Mouse (Mus musculus): Measurements from ENCODE around the gene Dld. TPM values are rescaled to one million over a fixed set of nuclear protein-coding genes. Genes with fewer than 3 reads are reported as not detected.

Dld gene
- total and polyA plus RNA-seq, 3 experiments = 10.7 to 214 (median 146) TPM

DNA sequence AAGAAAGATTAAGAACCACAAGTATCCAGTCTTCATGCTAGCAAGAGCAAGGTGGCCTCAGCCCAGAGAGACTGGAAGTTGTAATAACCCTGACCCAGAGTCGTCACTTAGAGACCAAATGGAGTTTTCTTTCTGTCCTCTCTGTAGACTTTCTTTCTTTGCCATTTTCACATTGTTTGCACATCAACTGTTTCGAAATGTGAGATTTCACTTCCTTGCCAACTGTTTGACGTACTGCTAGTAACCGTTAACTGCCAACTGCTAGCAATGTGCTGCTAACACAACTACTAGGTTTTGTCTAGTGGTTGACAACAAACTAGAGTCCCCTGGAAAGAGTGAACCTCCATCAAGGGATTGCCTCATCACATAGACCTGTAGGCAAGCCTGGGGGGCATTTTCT lies 68.1 kb downstream of the Dld start:
- no peaks in the 10 kb centered on the region for H3K9me3 ChIP-seq (replicated peaks)
- no peak overlapping the region for H3K4me3 ChIP-seq (ENCODE audit: low read depth, low read length)
- DNase-seq (ENCODE audit: low spot score) (no peak), ATAC-seq (ENCODE audit: extremely low read depth, insufficient number of reproducible peaks, low FRiP score, poor library complexity, severe bottlenecking) (no peak)
- H3K27me3 ChIP-seq (ENCODE audit: insufficient read depth, low read length) = peaks cover 6% of the 10 kb centered on the region
- no peaks in the 10 kb centered on the region for H3K36me3 ChIP-seq (replicated peaks)
- H3K4me1 ChIP-seq (ENCODE audit: insufficient read depth, low read depth, low read length) = no peaks in the 10 kb centered on the region
- TF ChIP-seq POLR2AphosphoS5 (IDR thresholded peaks at IDR 0.05; ENCODE audit: insufficient replicate concordance, low read depth, low read length) = no peak
- no peak for TF ChIP-seq CTCF (IDR thresholded peaks at IDR 0.05; ENCODE audit: low read depth, low read length)
- no peak for TF ChIP-seq TAL1 (conservative IDR thresholded peaks at IDR 0.05; ENCODE audit: low read depth, low read length)
- no peak for TF ChIP-seq GATA2 (IDR thresholded peaks at IDR 0.05; ENCODE audit: borderline replicate concordance, low read depth, low read length)
- TF ChIP-seq GATA1 (IDR thresholded peaks at IDR 0.05; ENCODE audit: borderline replicate concordance, low read length) = no peak

DNA sequence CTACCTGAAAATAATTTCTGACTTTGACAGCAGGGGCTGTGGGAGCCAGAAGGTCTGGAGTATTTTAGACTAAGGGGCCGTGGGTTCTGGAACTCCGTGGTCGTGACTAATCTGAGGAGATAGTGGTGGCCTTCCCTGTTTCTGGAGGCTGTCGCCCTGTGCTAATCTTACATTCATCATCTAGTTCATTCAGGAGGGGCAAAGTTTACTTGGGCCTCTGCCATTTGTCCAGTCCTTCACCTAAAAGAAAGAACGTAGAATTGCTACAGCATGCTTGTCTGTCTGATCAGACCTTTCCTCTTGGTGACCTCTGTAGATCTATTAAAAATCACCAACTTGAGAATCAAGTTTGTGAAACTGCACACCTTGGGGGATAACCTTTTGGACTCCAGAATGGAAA lies 69.0 kb downstream of the Dld start:
- Histone ChIP-seq H3K27me3 (ENCODE audit: insufficient read depth, low read length) (peaks cover 6% of the 10 kb centered on the region), H3K4me1 (ENCODE audit: insufficient read depth, low read depth, low read length) (no peaks in the 10 kb centered on the region), H3K9me3 (replicated peaks) (no peaks in the 10 kb centered on the region), H3K36me3 (replicated peaks) (no peaks in the 10 kb centered on the region), H3K4me3 (ENCODE audit: low read depth, low read length) (no peak overlapping the region)
- DNase-seq (ENCODE audit: low spot score) = no peak
- TF ChIP-seq GATA1 (IDR thresholded peaks at IDR 0.05; ENCODE audit: borderline replicate concordance, low read length) (no peak), TAL1 (conservative IDR thresholded peaks at IDR 0.05; ENCODE audit: low read depth, low read length) (no peak), GATA2 (IDR thresholded peaks at IDR 0.05; ENCODE audit: borderline replicate concordance, low read depth, low read length) (no peak)
- no peak for ATAC-seq (ENCODE audit: extremely low read depth, insufficient number of reproducible peaks, low FRiP score, poor library complexity, severe bottlenecking)

Other genes starting within 250 kb of the Dld start
- not detected in 2 replicates for gene Gm6993, start 110.7 kb downstream of the Dld start, total RNA-seq (2014; fragmentation: Nextera tagmentation)
- not detected in 2 replicates for gene Gm6993, start 110.7 kb downstream of the Dld start, total RNA-seq (2017)
- gene Gm6993, start 110.7 kb downstream of the Dld start, polyA plus RNA-seq (2012) = not detected in 2 replicates
- not detected in 2 replicates for gene Lamb1, start 86.2 kb downstream of the Dld start, total RNA-seq (2014; fragmentation: Nextera tagmentation)
- gene Lamb1, start 86.2 kb downstream of the Dld start, total RNA-seq (2017) = 0.11 and 0.17 TPM in 2 replicates
- not detected in 2 replicates for gene Lamb1, start 86.2 kb downstream of the Dld start, polyA plus RNA-seq (2012)
- gene Slc26a3, start 39.4 kb upstream of the Dld start, total RNA-seq (2014; fragmentation: Nextera tagmentation) = not detected in 2 replicates
- gene Slc26a3, start 39.4 kb upstream of the Dld start, total RNA-seq (2017) = 0.17 and 0.66 TPM in 2 replicates
- not detected in 2 replicates for gene Slc26a3, start 39.4 kb upstream of the Dld start, polyA plus RNA-seq (2012)
- gene Cbll1, start 148.2 kb upstream of the Dld start, total RNA-seq (2014; fragmentation: Nextera tagmentation) = 111 and 144 TPM in 2 replicates
- 12.5 and 16.3 TPM in 2 replicates for gene Cbll1, start 148.2 kb upstream of the Dld start, total RNA-seq (2017)
- gene Cbll1, start 148.2 kb upstream of the Dld start, polyA plus RNA-seq (2012) = 5.7 and 6.9 TPM in 2 replicates
- not detected in 2 replicates for gene Slc26a4, start 208.5 kb upstream of the Dld start, total RNA-seq (2014; fragmentation: Nextera tagmentation)
- gene Slc26a4, start 208.5 kb upstream of the Dld start, total RNA-seq (2017) = 0.05 and 0.06 TPM in 2 replicates
- gene Slc26a4, start 208.5 kb upstream of the Dld start, polyA plus RNA-seq (2012) = not detected in 2 replicates